Comparison of ENCODE assay signal across 8 mouse cellular contexts in genomic region chr11:105967741-105968574, GRCm38 (mm10). TPM values are rescaled to one million over a fixed set of nuclear protein-coding genes. Genes with fewer than 3 reads are reported as not detected.
DNase-seq lines count a peak whose midpoint lies in the region; ATAC-seq and TF ChIP-seq lines count a peak whose summit lies in the region.

Ace (plus strand) TSS chr11:105967945.

- no peak for DNase-seq in testis, postnatal 14 days (ENCODE audit: low spot score)
- peak; percentile 71 to 87 for DNase-seq in kidney, postnatal 25 days
- DNase-seq in lung, postnatal 36 days, result peak; percentile 67
- peak; percentile 66 for DNase-seq in testis, postnatal 10 days (ENCODE audit: low spot score)
- no peak for DNase-seq in natural killer cell, adult 2 months (ENCODE audit: low spot score in 2 of 2)

- peaks cover 14% of the 10 kb centered on the region for H3K4me1 ChIP-seq in testis, adult 2 months (ENCODE audit: control insufficient read depth, insufficient read depth, low read length)
- peaks cover 16% of the 10 kb centered on the region for H3K4me1 ChIP-seq in embryonic facial prominence, embryonic 15.5 days
- peaks cover 14% of the 10 kb centered on the region for H3K4me1 ChIP-seq in heart, embryonic 15.5 days (replicated peaks)

- H3K27me3 ChIP-seq in testis, adult 2 months (ENCODE audit: control insufficient read depth, insufficient read depth, low read length), result no peaks in the 10 kb centered on the region
- peaks cover 40% of the 10 kb centered on the region for H3K27me3 ChIP-seq in embryonic facial prominence, embryonic 15.5 days
- peaks cover 70% of the 10 kb centered on the region for H3K27me3 ChIP-seq in heart, embryonic 15.5 days

- 0 out of 2 replicates have a peak within 1 kb of the TSS, but pooled peaks have one; percentile 30 for H3K27ac ChIP-seq in testis, adult 2 months (ENCODE audit: control insufficient read depth, insufficient read depth, low read depth, low read length)
- no peak within 1 kb of the TSS for H3K27ac ChIP-seq in embryonic facial prominence, embryonic 15.5 days (replicated peaks)
- no peak within 1 kb of the TSS for H3K27ac ChIP-seq in heart, embryonic 15.5 days

- under 1% methylated on average over 76 of the region's 76 CpGs for WGBS in embryonic facial prominence, embryonic 15.5 days
- WGBS in heart, embryonic 15.5 days, result 1% methylated on average over 68 of the region's 76 CpGs

- no peak; the same call in 1 of the 2 replicates for ATAC-seq in embryonic facial prominence, embryonic 15.5 days (ENCODE audit: insufficient number of reproducible peaks, low FRiP score, low TSS enrichment, low read depth)
- peak; percentile 35; the same call in 1 of the 2 replicates for ATAC-seq in heart, embryonic 15.5 days (replicated peaks; ENCODE audit: insufficient number of reproducible peaks, insufficient read depth, low FRiP score, low read depth)

- H3K9me3 ChIP-seq in embryonic facial prominence, embryonic 15.5 days (replicated peaks), result no peaks in the 10 kb centered on the region
- no peaks in the 10 kb centered on the region for H3K9me3 ChIP-seq in heart, embryonic 15.5 days (replicated peaks)

- TF ChIP-seq POLR2A in testis, adult 2 months (IDR thresholded peaks at IDR 0.05; ENCODE audit: control insufficient read depth, low read depth, low read length), result no peak; the same call in 1 of the 2 replicates

- H3K4me2 ChIP-seq in embryonic facial prominence, embryonic 15.5 days (replicated peaks), result peak within 1 kb of the TSS; percentile 94
- peak within 1 kb of the TSS; percentile 96 for H3K4me2 ChIP-seq in heart, embryonic 15.5 days

- peak within 1 kb of the TSS; percentile 83 for H3K4me3 ChIP-seq in testis, adult 2 months (ENCODE audit: control insufficient read depth, low read depth, low read length)
- H3K4me3 ChIP-seq in embryonic facial prominence, embryonic 15.5 days (replicated peaks), result peak within 1 kb of the TSS; percentile 48
- peak within 1 kb of the TSS; percentile 60 for H3K4me3 ChIP-seq in heart, embryonic 15.5 days

- H3K36me3 ChIP-seq in testis, adult 2 months (ENCODE audit: control insufficient read depth, insufficient read depth, low read length), result no peaks in the 10 kb centered on the region
- H3K36me3 ChIP-seq in embryonic facial prominence, embryonic 15.5 days, result no peaks in the 10 kb centered on the region
- no peaks in the 10 kb centered on the region for H3K36me3 ChIP-seq in heart, embryonic 15.5 days

- H3K9ac ChIP-seq in embryonic facial prominence, embryonic 15.5 days, result peak within 1 kb of the TSS; percentile 10
- H3K9ac ChIP-seq in heart, embryonic 15.5 days, result peak within 1 kb of the TSS; percentile 46

- TF ChIP-seq CTCF in testis, adult 2 months (IDR thresholded peaks at IDR 0.05; ENCODE audit: control insufficient read depth, insufficient read depth, insufficient replicate concordance, low read depth, low read length), result no peak

RNA-seq across cellular contexts. Expression of gene Ace, which starts in this region (rescaled TPM):
- 389 and 421 TPM in 2 replicates for polyA plus RNA-seq in testis, adult 2 months (2012; rRNA removed)
- 1.0 and 1.3 TPM in 2 replicates for polyA plus RNA-seq in embryonic facial prominence, embryonic 15.5 days (2015; fragmentation: Nextera tagmentation; extraction: Ambion mirVana)
- polyA plus RNA-seq in heart, embryonic 15.5 days (2015; fragmentation: Nextera tagmentation; extraction: Ambion mirVana), result 3.3 and 3.9 TPM in 2 replicates

Comparison
In these comparisons a context has a peak if more than half of its experiments do, and no peak if none do; other contexts are left out.
1. RNA of gene Ace (polyA plus RNA-seq): 389 to 421 TPM in testis, adult 2 months; 3.3 to 3.9 TPM in heart, embryonic 15.5 days and 1.0 to 1.3 TPM in embryonic facial prominence, embryonic 15.5 days; every median in the first group is over 10 times any median in the second.
2. DNase-seq: peak in kidney, postnatal 25 days (2 of 2), lung, postnatal 36 days (single experiment) and testis, postnatal 10 days (single experiment); none in testis, postnatal 14 days (single experiment) and natural killer cell, adult 2 months (0 of 2).
3. Peak in every context shown above with its lines, with median percentiles within 50 percentile points of each other: H3K4me3 ChIP-seq.